Mouse (Mus musculus): Measurements from ENCODE around the gene Tarsl2. TPM values are rescaled to one million over a fixed set of nuclear protein-coding genes. Genes with fewer than 3 reads are reported as not detected.

Tarsl2 gene
- total RNA-seq (2014; rRNA removed) (16.0 and 18.7 TPM in 2 replicates), polyA plus RNA-seq (2015; fragmentation: Nextera tagmentation; extraction: Ambion mirVana) (20.9 and 22.4 TPM in 2 replicates)

- Histone ChIP-seq H3K4me3 (ENCODE audit: low read length) (peak within 1 kb of the TSS; percentile 63), H3K9ac (replicated peaks; ENCODE audit: low read length) (peak within 1 kb of the TSS; percentile 78), H3K4me2 (ENCODE audit: low read depth, low read length) (peak within 1 kb of the TSS; percentile 78), H3K9me3 (ENCODE audit: low read length) (0 out of 2 replicates have a peak, but pooled peaks cover 2% of the 10 kb centered on the region), H3K27ac (peak within 1 kb of the TSS; percentile 90), H3K4me1 (ENCODE audit: insufficient read depth, low read length) (no peaks in the 10 kb centered on the region), H3K36me3 (ENCODE audit: insufficient read depth, low read length) (no peaks in the 10 kb centered on the region; the same call in 1 of the 2 replicates), H3K27me3 (ENCODE audit: insufficient read depth, low read length) (no peaks in the 10 kb centered on the region)
- WGBS: under 1% methylated on average over 61 of the region's 64 CpGs
- ATAC-seq (peak; percentile 97), DNase-seq (ENCODE audit: low spot score) (peak; percentile 97)
- TF ChIP-seq CTCF (IDR thresholded peaks at IDR 0.05; ENCODE audit: low read depth): no peak; the same call in 1 of the 2 replicates
Measured at GRCm38 (mm10) chr7:65644643-65645351, at the start of gene Tarsl2. Gene Tarsl2, plus strand, starts transcription at chr7:65644898.

DNA sequence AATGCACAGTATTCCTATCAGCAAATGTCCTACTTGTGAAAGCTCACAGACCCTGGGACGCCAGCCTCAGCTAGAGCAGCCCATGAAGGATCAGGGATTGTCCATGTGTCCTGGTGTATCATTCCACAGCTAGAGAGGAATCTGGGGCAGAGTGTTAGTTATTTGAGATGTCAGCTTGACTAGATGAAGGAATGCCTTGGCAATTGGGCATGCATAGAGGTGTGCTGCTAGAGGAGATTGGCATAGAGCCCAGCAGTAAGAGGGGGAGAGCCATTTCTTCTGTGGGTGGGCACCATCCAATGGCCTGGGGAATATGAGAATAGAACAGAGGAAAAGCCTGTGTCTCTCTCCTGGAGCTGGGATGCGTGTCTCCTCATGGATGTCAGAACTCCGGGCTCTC is 38.6 kb upstream of the Tarsl2 start:
- no peaks in the 10 kb centered on the region for H3K27me3 ChIP-seq (ENCODE audit: insufficient read depth, low read length)
- H3K4me1 ChIP-seq (ENCODE audit: insufficient read depth, low read length): 0 out of 2 replicates have a peak, but pooled peaks cover 5% of the 10 kb centered on the region
- H3K36me3 ChIP-seq (ENCODE audit: insufficient read depth, low read length): no peaks in the 10 kb centered on the region
- no peak for DNase-seq (ENCODE audit: low spot score)
- no peak overlapping the region for H3K4me3 ChIP-seq (ENCODE audit: low read length)
- no peak for ATAC-seq
- no peak overlapping the region for H3K27ac ChIP-seq
- no peak overlapping the region for H3K9ac ChIP-seq (replicated peaks; ENCODE audit: low read length)
- H3K4me2 ChIP-seq (ENCODE audit: low read depth, low read length): no peak overlapping the region
- WGBS: 46% methylated on average over 3 of the region's 3 CpGs
- TF ChIP-seq CTCF (IDR thresholded peaks at IDR 0.05; ENCODE audit: low read depth): no peak
- no peaks in the 10 kb centered on the region for H3K9me3 ChIP-seq (ENCODE audit: low read length)

DNA sequence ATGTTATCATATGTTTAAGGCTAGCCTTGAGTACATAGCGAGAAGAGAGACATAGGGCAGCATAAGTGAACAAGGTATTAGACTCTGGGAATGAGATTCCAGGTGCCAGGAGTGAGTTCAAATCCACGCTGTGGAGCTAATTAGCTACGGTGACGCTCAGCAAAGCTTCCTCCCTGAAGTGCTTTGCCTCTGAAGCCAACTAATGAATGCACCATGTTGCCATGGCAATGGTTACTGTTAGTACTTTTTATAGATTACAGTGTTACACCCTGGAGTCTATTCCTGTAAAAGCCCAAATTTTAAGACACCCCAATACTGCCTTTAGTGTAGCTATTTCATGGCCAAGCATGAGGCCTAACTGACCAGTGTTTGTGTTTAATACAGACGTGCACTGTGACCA is 37.7 kb upstream of the Tarsl2 start:
- no peak overlapping the region for H3K9ac ChIP-seq (replicated peaks; ENCODE audit: low read length)
- ATAC-seq: no peak
- no peaks in the 10 kb centered on the region for H3K27me3 ChIP-seq (ENCODE audit: insufficient read depth, low read length)
- no peaks in the 10 kb centered on the region for H3K9me3 ChIP-seq (ENCODE audit: low read length)
- H3K27ac ChIP-seq: no peak overlapping the region
- no peaks in the 10 kb centered on the region for H3K36me3 ChIP-seq (ENCODE audit: insufficient read depth, low read length)
- no peak overlapping the region for H3K4me2 ChIP-seq (ENCODE audit: low read depth, low read length)
- H3K4me3 ChIP-seq (ENCODE audit: low read length): no peak overlapping the region
- peak; percentile 28 for DNase-seq (ENCODE audit: low spot score)
- 0 out of 2 replicates have a peak, but pooled peaks cover 5% of the 10 kb centered on the region for H3K4me1 ChIP-seq (ENCODE audit: insufficient read depth, low read length)
- WGBS: 55% methylated on average over 5 of the region's 5 CpGs
- TF ChIP-seq CTCF (IDR thresholded peaks at IDR 0.05; ENCODE audit: low read depth): no peak

- Histone ChIP-seq H3K4me2 (ENCODE audit: low read depth, low read length) (no peak overlapping the region), H3K27me3 (ENCODE audit: insufficient read depth, low read length) (no peaks in the 10 kb centered on the region), H3K36me3 (ENCODE audit: insufficient read depth, low read length) (no peaks in the 10 kb centered on the region), H3K4me3 (ENCODE audit: low read length) (no peak overlapping the region), H3K9me3 (ENCODE audit: low read length) (no peaks in the 10 kb centered on the region), H3K9ac (replicated peaks; ENCODE audit: low read length) (no peak overlapping the region), H3K27ac (no peak overlapping the region), H3K4me1 (ENCODE audit: insufficient read depth, low read length) (0 out of 2 replicates have a peak, but pooled peaks cover 5% of the 10 kb centered on the region)
- DNase-seq (ENCODE audit: low spot score) (peak; percentile 90), ATAC-seq (peak; percentile 85)
- 39% methylated on average over 5 of the region's 5 CpGs for WGBS
- TF ChIP-seq CTCF (IDR thresholded peaks at IDR 0.05; ENCODE audit: low read depth): peak; percentile 82
Measured at GRCm38 (mm10) chr7:65610171-65610570, 34.5 kb upstream of the Tarsl2 start.

DNA sequence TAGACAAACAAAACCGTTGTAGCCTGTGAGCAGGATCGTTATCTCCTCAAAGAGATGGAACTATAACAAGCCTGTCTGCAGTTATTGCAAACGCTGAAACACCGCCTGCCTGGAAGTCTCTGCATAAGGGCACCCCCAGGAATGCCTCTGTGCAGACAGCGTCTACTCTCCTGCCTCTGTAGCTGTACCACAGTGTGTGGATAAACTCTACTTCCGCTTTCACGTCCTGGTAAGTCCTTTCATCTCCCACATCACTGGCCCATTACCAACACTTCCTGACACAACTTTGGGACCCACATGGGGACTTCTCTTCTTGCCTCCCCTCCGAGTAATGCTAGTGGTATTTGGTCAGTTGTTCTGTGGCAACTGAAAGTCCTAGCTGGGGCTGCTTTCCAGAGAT is 34.0 kb upstream of the Tarsl2 start:
- Histone ChIP-seq H3K36me3 (ENCODE audit: insufficient read depth, low read length) (no peaks in the 10 kb centered on the region), H3K4me1 (ENCODE audit: insufficient read depth, low read length) (0 out of 2 replicates have a peak, but pooled peaks cover 5% of the 10 kb centered on the region), H3K4me3 (ENCODE audit: low read length) (no peak overlapping the region), H3K4me2 (ENCODE audit: low read depth, low read length) (no peak overlapping the region), H3K27ac (no peak overlapping the region), H3K9ac (replicated peaks; ENCODE audit: low read length) (no peak overlapping the region), H3K9me3 (ENCODE audit: low read length) (no peaks in the 10 kb centered on the region), H3K27me3 (ENCODE audit: insufficient read depth, low read length) (no peaks in the 10 kb centered on the region)
- 46% methylated on average over 8 of the region's 8 CpGs for WGBS
- TF ChIP-seq CTCF (IDR thresholded peaks at IDR 0.05; ENCODE audit: low read depth): no peak
- peak; percentile 52; the same call in 1 of the 2 replicates for ATAC-seq
- DNase-seq (ENCODE audit: low spot score): no peak

GRCm38 (mm10) chr7:65611298-65611697 is 33.4 kb upstream of the Tarsl2 start:
- DNase-seq (ENCODE audit: low spot score): no peak
- no peaks in the 10 kb centered on the region for H3K9me3 ChIP-seq (ENCODE audit: low read length)
- no peaks in the 10 kb centered on the region for H3K36me3 ChIP-seq (ENCODE audit: insufficient read depth, low read length)
- H3K9ac ChIP-seq (replicated peaks; ENCODE audit: low read length): no peak overlapping the region
- H3K4me1 ChIP-seq (ENCODE audit: insufficient read depth, low read length): 0 out of 2 replicates have a peak, but pooled peaks cover 5% of the 10 kb centered on the region
- H3K4me2 ChIP-seq (ENCODE audit: low read depth, low read length): no peak overlapping the region
- TF ChIP-seq CTCF (IDR thresholded peaks at IDR 0.05; ENCODE audit: low read depth): no peak
- 70% methylated on average over 3 of the region's 3 CpGs for WGBS
- H3K4me3 ChIP-seq (ENCODE audit: low read length): no peak overlapping the region
- no peak for ATAC-seq
- no peaks in the 10 kb centered on the region for H3K27me3 ChIP-seq (ENCODE audit: insufficient read depth, low read length)
- no peak overlapping the region for H3K27ac ChIP-seq

DNA sequence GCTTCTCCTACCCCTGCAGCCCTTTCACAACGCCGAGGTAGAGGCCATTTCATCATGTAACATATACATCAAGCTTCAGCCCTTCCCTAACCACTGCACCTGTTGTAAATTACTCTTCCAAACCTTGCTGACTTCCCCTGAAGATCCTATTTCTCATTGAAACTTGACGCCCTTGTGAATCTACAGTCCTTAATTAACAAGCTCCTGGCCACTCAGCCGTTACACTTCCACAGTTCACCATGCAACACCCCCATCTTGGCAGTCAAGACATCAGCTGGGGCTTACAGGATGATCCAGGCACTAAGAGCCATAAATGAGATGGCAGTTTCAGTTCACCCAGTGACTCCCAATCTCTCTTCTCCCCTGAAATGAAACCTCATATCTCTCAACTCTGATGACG is 31.0 kb upstream of the Tarsl2 start:
- Histone ChIP-seq H3K4me1 (ENCODE audit: insufficient read depth, low read length) (no peaks in the 10 kb centered on the region), H3K4me2 (ENCODE audit: low read depth, low read length) (no peak overlapping the region), H3K36me3 (ENCODE audit: insufficient read depth, low read length) (no peaks in the 10 kb centered on the region), H3K9me3 (ENCODE audit: low read length) (no peaks in the 10 kb centered on the region), H3K27me3 (ENCODE audit: insufficient read depth, low read length) (no peaks in the 10 kb centered on the region), H3K4me3 (ENCODE audit: low read length) (no peak overlapping the region), H3K27ac (no peak overlapping the region), H3K9ac (replicated peaks; ENCODE audit: low read length) (no peak overlapping the region)
- ATAC-seq (no peak), DNase-seq (ENCODE audit: low spot score) (no peak)
- 76% methylated on average over 5 of the region's 5 CpGs for WGBS
- no peak for TF ChIP-seq CTCF (IDR thresholded peaks at IDR 0.05; ENCODE audit: low read depth)
